In genomic region chr2:172256418-172256817, GRCm38 (mm10) we compare ENCODE assay signal across 18 mouse cellular contexts. TPM values are rescaled to one million over a fixed set of nuclear protein-coding genes. Genes with fewer than 3 reads are reported as not detected.
DNase-seq lines count a peak whose midpoint lies in the region; ATAC-seq and TF ChIP-seq lines count a peak whose summit lies in the region.
"Had no signal": no experiment of that assay in that cellular context is flagged by ENCODE, and none has a peak within 500 bp of the region (broad histone marks: within the 10 kb centered on the region; RNA-seq: fewer than 3 reads in every experiment).

No protein-coding gene starts in this region.

- no peak overlapping the region for H3K27ac ChIP-seq in hindbrain, embryonic 12.5 days
- no peak overlapping the region; the same call in 1 of the 2 replicates for H3K27ac ChIP-seq in hindbrain, embryonic 13.5 days
- no peak overlapping the region for H3K27ac ChIP-seq in forebrain, embryonic 15.5 days (replicated peaks)
- no peak overlapping the region for H3K27ac ChIP-seq in kidney, embryonic 16.5 days (ENCODE audit: low read length)
- H3K27ac ChIP-seq: embryonic facial prominence, embryonic 13.5 days had no signal

- no peak overlapping the region for H3K4me3 ChIP-seq in hindbrain, embryonic 12.5 days
- H3K4me3 ChIP-seq in hindbrain, embryonic 13.5 days = no peak overlapping the region
- peak overlapping the region; percentile 59 for H3K4me3 ChIP-seq in E14TG2a.4 (replicated peaks; ENCODE audit: low read length)
- no peak overlapping the region for H3K4me3 ChIP-seq in forebrain, embryonic 15.5 days
- no peak overlapping the region for H3K4me3 ChIP-seq in kidney, embryonic 16.5 days (ENCODE audit: low read length)
- H3K4me3 ChIP-seq: embryonic facial prominence, embryonic 13.5 days had no signal

- peak; percentile 29 to 75 for DNase-seq in adrenal gland, adult (ENCODE audit: inconsistent age in 2 of 2, low spot score in 1 of 2)
- DNase-seq in adrenal gland, postnatal 25 days = no peak
- DNase-seq: cerebellum, adult 9-10 months; heart, postnatal 14 days; kidney, adult 8-10 months had no signal

- H3K36me3 ChIP-seq in hindbrain, embryonic 12.5 days = no peaks in the 10 kb centered on the region
- H3K36me3 ChIP-seq in hindbrain, embryonic 13.5 days = no peaks in the 10 kb centered on the region
- no peaks in the 10 kb centered on the region for H3K36me3 ChIP-seq in E14TG2a.4 (ENCODE audit: insufficient read depth, low read length)
- no peaks in the 10 kb centered on the region for H3K36me3 ChIP-seq in forebrain, embryonic 15.5 days
- no peaks in the 10 kb centered on the region for H3K36me3 ChIP-seq in kidney, embryonic 16.5 days (ENCODE audit: insufficient read depth, low read length)
- H3K36me3 ChIP-seq: embryonic facial prominence, embryonic 13.5 days had no signal

- H3K4me1 ChIP-seq in hindbrain, embryonic 12.5 days = 0 out of 2 replicates have a peak, but pooled peaks cover 3% of the 10 kb centered on the region
- H3K4me1 ChIP-seq in hindbrain, embryonic 13.5 days (replicated peaks) = 0 out of 2 replicates have a peak, but pooled peaks cover 3% of the 10 kb centered on the region
- H3K4me1 ChIP-seq in E14TG2a.4 (replicated peaks; ENCODE audit: low read depth, low read length) = peaks cover 49% of the 10 kb centered on the region
- H3K4me1 ChIP-seq in forebrain, embryonic 15.5 days = peaks cover 12% of the 10 kb centered on the region
- no peaks in the 10 kb centered on the region for H3K4me1 ChIP-seq in kidney, embryonic 16.5 days (ENCODE audit: insufficient read depth, low read length)

- no peaks in the 10 kb centered on the region for H3K27me3 ChIP-seq in hindbrain, embryonic 12.5 days
- H3K27me3 ChIP-seq in hindbrain, embryonic 13.5 days = no peaks in the 10 kb centered on the region; the same call in 1 of the 2 replicates
- H3K27me3 ChIP-seq in E14TG2a.4 (ENCODE audit: insufficient read depth, low read length) = 0 out of 2 replicates have a peak, but pooled peaks cover 2% of the 10 kb centered on the region
- no peaks in the 10 kb centered on the region for H3K27me3 ChIP-seq in forebrain, embryonic 15.5 days
- H3K27me3 ChIP-seq in kidney, embryonic 16.5 days (ENCODE audit: insufficient read depth, low read length) = no peaks in the 10 kb centered on the region
- H3K27me3 ChIP-seq: embryonic facial prominence, embryonic 13.5 days had no signal

- H3K9ac ChIP-seq in hindbrain, embryonic 12.5 days = no peak overlapping the region
- H3K9ac ChIP-seq in hindbrain, embryonic 13.5 days = no peak overlapping the region
- no peak overlapping the region for H3K9ac ChIP-seq in forebrain, embryonic 15.5 days (replicated peaks)
- no peak overlapping the region for H3K9ac ChIP-seq in kidney, embryonic 16.5 days (replicated peaks; ENCODE audit: low read length)
- H3K9ac ChIP-seq: embryonic facial prominence, embryonic 13.5 days had no signal

- no peaks in the 10 kb centered on the region for H3K9me3 ChIP-seq in hindbrain, embryonic 12.5 days (replicated peaks)
- H3K9me3 ChIP-seq in hindbrain, embryonic 13.5 days = peaks cover 6% of the 10 kb centered on the region; the same call in 1 of the 2 replicates
- H3K9me3 ChIP-seq in E14TG2a.4 (ENCODE audit: low read length) = no peaks in the 10 kb centered on the region
- no peaks in the 10 kb centered on the region for H3K9me3 ChIP-seq in forebrain, embryonic 15.5 days
- no peaks in the 10 kb centered on the region for H3K9me3 ChIP-seq in kidney, embryonic 16.5 days (ENCODE audit: low read length)
- H3K9me3 ChIP-seq: embryonic facial prominence, embryonic 13.5 days had no signal

- WGBS in hindbrain, embryonic 12.5 days = 81% methylated on average over 6 of the region's 6 CpGs
- WGBS in hindbrain, embryonic 13.5 days = 65% methylated on average over 6 of the region's 6 CpGs
- 49% methylated on average over 6 of the region's 6 CpGs for WGBS in forebrain, embryonic 15.5 days
- WGBS in kidney, embryonic 16.5 days = 87% methylated on average over 6 of the region's 6 CpGs

- peak; percentile 38; the same call in 1 of the 2 replicates for ATAC-seq in hindbrain, embryonic 12.5 days (ENCODE audit: low FRiP score)
- ATAC-seq in hindbrain, embryonic 13.5 days (ENCODE audit: low FRiP score) = no peak; the same call in 1 of the 2 replicates
- ATAC-seq in forebrain, embryonic 15.5 days (replicated peaks) = peak; percentile 86
- no peak for ATAC-seq in kidney, embryonic 16.5 days (ENCODE audit: low FRiP score, low TSS enrichment)
- ATAC-seq in inflammation-experienced regulatory T-cells, adult 6 months = no peak

- no peak for TF ChIP-seq CTCF in E14TG2a.4 (conservative IDR thresholded peaks at IDR 0.05; ENCODE audit: low read length)

- no peak overlapping the region for H3K4me2 ChIP-seq in hindbrain, embryonic 12.5 days (replicated peaks)
- H3K4me2 ChIP-seq in hindbrain, embryonic 13.5 days = no peak overlapping the region
- no peak overlapping the region for H3K4me2 ChIP-seq in forebrain, embryonic 15.5 days (replicated peaks)
- no peak overlapping the region for H3K4me2 ChIP-seq in kidney, embryonic 16.5 days (replicated peaks; ENCODE audit: low read depth, low read length)
- H3K4me2 ChIP-seq: embryonic facial prominence, embryonic 13.5 days had no signal

RNA-seq across cellular contexts. Expression of gene Mc3r, which starts 8.1 kb away (rescaled TPM):
- total RNA-seq in adrenal gland, postnatal 25 days (2021) = not detected in 2 replicates
- not detected in 2 replicates for polyA plus RNA-seq in hindbrain, embryonic 12.5 days (2016; fragmentation: Nextera tagmentation; extraction: Ambion mirVana)
- polyA plus RNA-seq in hindbrain, embryonic 13.5 days (2015; fragmentation: Nextera tagmentation; extraction: Ambion mirVana) = 0.06 TPM in 2 replicates
- 0.18 and 0.24 TPM in 2 replicates for polyA plus RNA-seq in forebrain, embryonic 15.5 days (2015; fragmentation: Nextera tagmentation; extraction: Ambion mirVana)
- polyA plus RNA-seq in kidney, embryonic 16.5 days (2015; fragmentation: Nextera tagmentation; extraction: Ambion mirVana) = not detected in 2 replicates
- polyA plus RNA-seq in inflammation-experienced regulatory T-cells, adult 6 months (2017; shearing (Covaris generic)) = not detected
- total RNA-seq: adrenal gland, adult 18-20 months; gastrocnemius, adult 8-10 months; heart, postnatal 14 days; liver, adult 2 months; megakaryocyte-erythroid progenitor cell, adult 5-6 weeks had no signal
- polyA plus RNA-seq: embryonic facial prominence, embryonic 13.5 days; liver, adult 2 months; small intestine, adult 2 months; testis, adult 2 months had no signal

Comparison
In these comparisons a context has a peak if more than half of its experiments do, and no peak if none do; other contexts are left out.
1. ATAC-seq: peak in hindbrain, embryonic 12.5 days (single experiment) and forebrain, embryonic 15.5 days (single experiment); none in hindbrain, embryonic 13.5 days (single experiment), kidney, embryonic 16.5 days (single experiment) and inflammation-experienced regulatory T-cells, adult 6 months (single experiment).